Mouse (Mus musculus) limb, embryonic 11.5 days (tissue): ENCODE results near the gene Zfp13. TPM values are rescaled to one million over a fixed set of nuclear protein-coding genes. Genes with fewer than 3 reads are reported as not detected.

Experiments
- ATAC-seq: fragments of 200-750 bp; cut with Nextera tagmentation; 2 replicates; pipeline ENCODE4 v1.8.0; 2017; ENCODE audit warnings: low read depth; ENCODE audit not compliant: insufficient number of reproducible peaks, low FRiP score, low TSS enrichment
- DNase-seq: peaks from one replicate; pipeline ENCODE4 v3.0.0-alpha.2; 2015; ENCODE audit warnings: low spot score
- H3K27ac ChIP-seq: fragments of 300-500 bp; sonication (generic); replicated peaks from 2 replicates; pipeline ENCODE4 v1.5.1; 2014; ENCODE audit warnings: low read depth, mild to moderate bottlenecking, low read length
- H3K27me3 ChIP-seq: fragments of 300-500 bp; sonication (generic); 2 replicates; pipeline ENCODE4 v1.6.1; 2014; ENCODE audit warnings: mild to moderate bottlenecking, low read length, mixed read lengths; ENCODE audit not compliant: control insufficient read depth, insufficient read depth
- H3K36me3 ChIP-seq: fragments of 300-500 bp; sonication (generic); 2 replicates; pipeline ENCODE4 v1.6.1; 2014; ENCODE audit warnings: mild to moderate bottlenecking, low read length, moderate library complexity, mixed read lengths; ENCODE audit not compliant: control insufficient read depth, insufficient read depth
- H3K4me1 ChIP-seq: fragments of 300-500 bp; sonication (generic); 2 replicates; pipeline ENCODE4 v1.6.1; 2014; ENCODE audit warnings: low read length, mixed read lengths; ENCODE audit not compliant: control insufficient read depth, insufficient read depth
- H3K4me2 ChIP-seq: fragments of 300-500 bp; sonication (generic); 2 replicates; pipeline ENCODE4 v1.6.1; 2014; ENCODE audit warnings: low read depth, mild to moderate bottlenecking, moderate library complexity; ENCODE audit not compliant: severe bottlenecking
- H3K4me3 ChIP-seq: fragments of 300-500 bp; sonication (generic); 2 replicates; pipeline ENCODE4 v1.5.1; 2014; ENCODE audit warnings: low read depth, low read length
- H3K9ac ChIP-seq: fragments of 300-500 bp; sonication (generic); 2 replicates; pipeline ENCODE4 v1.6.1; 2014; ENCODE audit warnings: mild to moderate bottlenecking, low read length
- H3K9me3 ChIP-seq: fragments of 300-500 bp; sonication (generic); 2 replicates; pipeline ENCODE4 v1.6.1; 2016; ENCODE audit warnings: low read length; ENCODE audit not compliant: control insufficient read depth
- WGBS: fragments of 180-500 bp; shearing (Covaris S2); extraction: QIAGEN DNeasy Blood & Tissue Kit; methylation state at CpG from one replicate; pipeline ENCODE4 v1.1.7; 2014; 5-methylcytosine and 5-hydroxymethylcytosine counted together
- polyA plus RNA-seq: library from polyadenylated mRNA; unstranded; fragments of >200 nt; fragmentation: Nextera tagmentation; extraction: Ambion mirVana; gene quantifications from 2 replicates; pipeline ENCODE4 v1.2.1, GENCODE M21; 2014

Zfp13 gene
- polyA plus RNA-seq, 1 experiment from 2014 or later: 20.5 TPM

DNA sequence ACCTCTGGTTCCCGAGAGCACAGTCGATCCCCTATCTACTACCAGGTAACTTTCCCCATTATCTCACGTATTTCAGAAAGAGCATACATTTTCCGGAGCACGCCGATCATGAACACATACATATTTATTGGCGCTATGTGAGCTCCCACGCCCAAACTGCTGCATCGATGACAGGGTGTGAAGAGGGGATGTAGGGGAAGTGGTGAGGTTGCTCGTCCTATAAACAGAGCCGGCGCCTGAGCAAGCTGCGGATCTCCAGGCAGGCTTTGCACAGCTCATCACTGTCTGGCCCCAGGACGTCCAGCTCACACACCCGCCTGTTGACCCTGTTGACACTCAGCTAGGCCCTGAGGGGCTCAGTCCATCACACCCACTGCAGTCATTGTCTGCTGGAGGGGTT is 48.4 kb downstream of the Zfp13 start:
- Histone ChIP-seq H3K27me3 (no peaks in the 10 kb centered on the region), H3K27ac (no peak overlapping the region), H3K4me1 (peaks cover 3% of the 10 kb centered on the region; the same call in 1 of the 2 replicates), H3K4me2 (peak overlapping the region; percentile 57), H3K36me3 (peaks cover 6% of the 10 kb centered on the region), H3K9me3 (no peaks in the 10 kb centered on the region), H3K9ac (peak overlapping the region; percentile 31), H3K4me3 (peak overlapping the region; percentile 54)
- WGBS: under 1% methylated on average over 15 of the region's 15 CpGs
- no peak for ATAC-seq
- DNase-seq: no peak

DNA sequence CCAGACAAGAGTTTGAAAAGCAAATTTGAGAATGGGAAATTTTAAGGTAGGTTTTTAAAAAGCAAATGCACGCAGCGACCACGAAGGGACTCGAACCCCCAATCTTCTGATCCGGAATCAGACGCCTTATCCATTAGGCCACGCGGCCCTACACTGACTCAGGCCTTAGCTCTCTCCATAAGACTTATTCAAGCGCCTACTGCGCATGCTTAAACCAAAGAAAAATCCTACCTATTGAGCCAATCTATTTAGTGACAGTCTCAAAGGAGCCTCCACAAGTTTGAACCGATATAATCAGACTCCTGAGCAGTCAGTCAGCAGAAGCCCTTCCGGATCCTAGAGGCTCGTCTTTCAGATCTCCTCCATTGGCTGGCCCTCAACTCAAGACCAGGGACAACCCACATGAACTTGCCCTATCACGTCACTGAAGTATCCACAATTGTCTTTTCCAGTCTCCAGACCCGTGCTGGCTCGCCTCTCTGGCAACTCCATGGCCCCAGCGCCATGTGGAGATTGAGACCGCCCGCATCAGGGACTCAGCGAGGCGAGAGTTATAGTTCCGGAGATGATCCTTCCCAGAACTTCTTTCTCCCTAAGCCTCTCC is 49.0 kb downstream of the Zfp13 start:
- H3K9me3 ChIP-seq: no peaks in the 10 kb centered on the region
- WGBS: under 1% methylated on average over 22 of the region's 22 CpGs
- H3K27ac ChIP-seq: no peak overlapping the region
- H3K4me2 ChIP-seq: peak overlapping the region; percentile 57
- no peaks in the 10 kb centered on the region for H3K27me3 ChIP-seq
- H3K36me3 ChIP-seq: peaks cover 4% of the 10 kb centered on the region
- DNase-seq (peak; percentile 97), ATAC-seq (peak; percentile 65)
- peaks cover 3% of the 10 kb centered on the region; the same call in 1 of the 2 replicates for H3K4me1 ChIP-seq
- peak overlapping the region; percentile 31 for H3K9ac ChIP-seq
- H3K4me3 ChIP-seq: peak overlapping the region; percentile 54

DNA sequence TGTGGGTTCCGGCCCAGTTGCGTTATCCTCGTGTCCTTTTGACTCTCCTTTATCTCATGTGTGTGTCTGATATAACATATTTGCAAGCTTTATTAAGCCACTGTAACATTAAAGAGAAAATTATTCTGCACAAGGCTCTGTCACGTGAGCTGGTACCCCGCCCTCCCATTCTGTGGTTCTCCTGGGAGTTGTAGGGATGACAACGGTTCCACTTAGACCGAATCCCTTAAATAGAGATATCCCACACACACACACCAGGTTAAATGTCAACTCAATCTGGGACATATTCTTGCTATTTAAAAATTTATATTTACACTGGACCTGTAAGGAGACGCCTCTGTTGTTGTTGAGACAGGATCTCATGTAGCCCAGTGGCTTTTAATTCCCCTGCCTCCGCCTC is 49.8 kb downstream of the Zfp13 start:
- WGBS: 4% methylated on average over 9 of the region's 9 CpGs
- H3K27me3 ChIP-seq: no peaks in the 10 kb centered on the region
- H3K4me2 ChIP-seq: peak overlapping the region; percentile 57
- no peak for ATAC-seq
- peaks cover 1% of the 10 kb centered on the region for H3K36me3 ChIP-seq
- H3K4me3 ChIP-seq: peak overlapping the region; percentile 54
- H3K4me1 ChIP-seq: peaks cover 3% of the 10 kb centered on the region; the same call in 1 of the 2 replicates
- no peaks in the 10 kb centered on the region for H3K9me3 ChIP-seq
- H3K9ac ChIP-seq: no peak overlapping the region
- DNase-seq: no peak
- no peak overlapping the region for H3K27ac ChIP-seq

DNA sequence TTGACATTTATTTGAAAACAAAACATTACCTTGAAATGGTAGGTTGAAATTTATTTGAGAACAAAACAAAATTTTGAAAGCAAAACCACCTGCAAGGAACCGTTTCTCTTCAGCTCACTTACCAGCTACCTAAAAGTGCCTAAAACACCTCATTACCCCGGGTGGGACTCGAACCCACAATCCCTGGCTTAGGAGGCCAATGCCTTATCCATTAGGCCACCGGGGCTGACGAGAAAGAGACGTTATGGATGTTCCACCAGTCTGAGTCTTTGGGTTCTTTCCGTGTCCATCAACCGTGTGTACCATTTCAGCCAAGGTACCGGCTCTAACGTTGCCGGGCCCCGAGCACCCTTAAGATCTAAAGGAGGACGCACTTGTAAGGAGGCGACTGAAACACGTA is 50.7 kb downstream of the Zfp13 start:
- H3K9ac ChIP-seq: no peak overlapping the region
- 1% methylated on average over 15 of the region's 15 CpGs for WGBS
- no peaks in the 10 kb centered on the region for H3K27me3 ChIP-seq
- H3K4me1 ChIP-seq: peaks cover 3% of the 10 kb centered on the region; the same call in 1 of the 2 replicates
- peak overlapping the region; percentile 54 for H3K4me3 ChIP-seq
- no peak overlapping the region for H3K27ac ChIP-seq
- H3K36me3 ChIP-seq: no peaks in the 10 kb centered on the region
- ATAC-seq (peak; percentile 41), DNase-seq (peak; percentile 95)
- H3K9me3 ChIP-seq: no peaks in the 10 kb centered on the region
- H3K4me2 ChIP-seq: peak overlapping the region; percentile 57

DNA sequence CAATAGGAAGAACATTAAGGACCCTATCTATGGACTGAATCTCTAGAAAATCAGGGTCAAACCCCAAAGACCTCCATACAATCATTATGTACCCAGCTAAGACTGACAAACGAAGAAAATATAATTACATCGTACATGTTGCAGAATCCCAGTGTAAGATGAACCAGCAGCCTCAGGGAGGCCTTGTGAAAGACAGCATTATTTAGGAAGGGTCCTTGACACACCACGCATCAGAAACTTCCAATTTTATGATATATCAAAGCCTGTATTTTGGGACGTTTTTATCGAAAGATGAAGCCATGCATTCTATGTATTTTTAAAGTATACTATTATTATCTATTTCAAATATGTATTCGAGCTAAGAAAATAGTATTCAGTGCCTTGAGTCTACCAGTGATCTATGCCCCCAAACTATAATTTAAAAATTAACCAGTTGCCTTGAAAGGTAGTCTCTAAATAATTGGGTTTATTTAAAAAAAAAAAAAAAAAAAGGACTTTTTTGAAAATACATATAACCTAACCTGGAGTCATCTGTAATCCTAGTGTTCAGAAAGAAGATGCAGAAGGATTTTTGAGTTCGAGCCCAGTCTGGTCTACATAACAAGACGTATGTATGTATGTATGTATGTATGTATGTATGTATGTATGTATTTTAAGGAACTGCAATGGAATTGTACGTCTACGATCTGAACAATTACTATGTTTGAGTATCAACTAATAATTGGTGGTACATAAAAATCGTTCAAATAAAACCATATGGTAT is 51.4 kb downstream of the Zfp13 start:
- H3K9ac ChIP-seq: no peak overlapping the region
- no peaks in the 10 kb centered on the region for H3K27me3 ChIP-seq
- H3K36me3 ChIP-seq: no peaks in the 10 kb centered on the region
- H3K4me2 ChIP-seq: no peak overlapping the region
- no peak overlapping the region for H3K4me3 ChIP-seq
- no peaks in the 10 kb centered on the region for H3K9me3 ChIP-seq
- DNase-seq (no peak), ATAC-seq (no peak)
- 53% methylated on average over 11 of the region's 11 CpGs for WGBS
- peaks cover 3% of the 10 kb centered on the region; the same call in 1 of the 2 replicates for H3K4me1 ChIP-seq
- H3K27ac ChIP-seq: no peak overlapping the region

DNA sequence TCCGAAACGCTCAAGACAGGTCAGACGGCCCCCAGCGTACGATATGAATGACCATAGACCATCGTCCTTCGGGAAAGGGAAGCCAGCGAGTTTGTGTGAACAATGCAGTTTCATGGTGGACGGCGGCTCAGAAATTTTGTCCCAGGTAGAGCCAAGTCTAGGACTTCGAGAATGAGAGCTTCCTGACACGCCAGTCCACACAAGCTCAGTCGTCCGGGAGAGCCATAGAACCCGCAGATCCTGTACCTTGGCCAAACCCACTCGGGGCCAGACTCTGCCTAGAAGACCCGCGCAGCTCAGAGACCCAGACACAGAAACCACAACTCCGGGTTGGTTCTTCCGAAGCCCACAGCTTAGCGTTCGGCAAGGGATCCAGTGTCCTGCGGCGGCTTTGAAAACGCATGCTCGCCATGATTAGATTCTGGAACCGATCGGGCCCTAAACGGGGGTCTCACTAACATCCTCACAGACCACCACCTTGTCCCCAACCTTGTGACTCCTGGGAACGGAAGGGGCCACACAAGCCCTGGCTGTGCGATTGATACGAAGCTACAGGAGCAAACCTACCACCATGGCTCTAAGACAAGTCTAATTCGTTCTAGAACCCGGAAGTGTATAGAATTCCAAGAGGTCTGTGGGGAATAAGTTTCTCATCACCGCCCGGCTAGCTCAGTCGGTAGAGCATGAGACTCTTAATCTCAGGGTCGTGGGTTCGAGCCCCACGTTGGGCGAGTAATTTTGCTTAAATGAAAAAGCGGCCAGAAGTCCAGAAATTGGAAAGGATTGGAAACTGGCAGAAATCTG is 52.4 kb downstream of the Zfp13 start:
- no peaks in the 10 kb centered on the region for H3K9me3 ChIP-seq
- WGBS: under 1% methylated on average over 42 of the region's 42 CpGs
- ATAC-seq (peak; percentile 23; the same call in 1 of the 2 replicates), DNase-seq (peak; percentile 93)
- peaks cover 7% of the 10 kb centered on the region for H3K4me1 ChIP-seq
- no peaks in the 10 kb centered on the region for H3K36me3 ChIP-seq
- no peaks in the 10 kb centered on the region for H3K27me3 ChIP-seq
- H3K9ac ChIP-seq: peak overlapping the region; percentile 2
- H3K4me3 ChIP-seq: peak overlapping the region; percentile 47
- peak overlapping the region; percentile 32 for H3K4me2 ChIP-seq
- H3K27ac ChIP-seq: no peak overlapping the region

GRCm38 (mm10) chr17:23546333-23546701 is 53.0 kb downstream of the Zfp13 start:
- Histone ChIP-seq H3K9me3 (no peaks in the 10 kb centered on the region), H3K4me3 (peak overlapping the region; percentile 47), H3K9ac (peak overlapping the region; percentile 2), H3K4me2 (peak overlapping the region; percentile 32), H3K27ac (no peak overlapping the region), H3K27me3 (no peaks in the 10 kb centered on the region), H3K36me3 (no peaks in the 10 kb centered on the region), H3K4me1 (peaks cover 7% of the 10 kb centered on the region)
- ATAC-seq (peak; percentile 38), DNase-seq (peak; percentile 94)
- WGBS: under 1% methylated on average over 20 of the region's 20 CpGs

GRCm38 (mm10) chr17:23545841-23546240 is 53.4 kb downstream of the Zfp13 start:
- 11% methylated on average over 6 of the region's 6 CpGs for WGBS
- Histone ChIP-seq H3K4me2 (no peak overlapping the region), H3K9ac (no peak overlapping the region), H3K36me3 (no peaks in the 10 kb centered on the region), H3K27me3 (no peaks in the 10 kb centered on the region), H3K27ac (no peak overlapping the region), H3K4me3 (peak overlapping the region; percentile 47; the same call in 1 of the 2 replicates), H3K4me1 (peaks cover 6% of the 10 kb centered on the region; the same call in 1 of the 2 replicates), H3K9me3 (no peaks in the 10 kb centered on the region)
- DNase-seq (no peak), ATAC-seq (no peak)
